Mouse (Mus musculus): ENCODE data around the gene Mcm8.

Mcm8 gene

GRCm38 (mm10) chr2:132873657-132874326 lies 57.9 kb downstream of the Mcm8 start:
- DNase-seq, result no peak

GRCm38 (mm10) chr2:132876991-132877390 lies 61.0 kb downstream of the Mcm8 start:
- DNase-seq, result no peak

- peak in 1 of 2 experiments; percentile 15 for DNase-seq
Observed at GRCm38 (mm10) chr2:132879261-132880044, 63.5 kb downstream of the Mcm8 start.

GRCm38 (mm10) chr2:132880844-132881645 lies 65.1 kb downstream of the Mcm8 start, which contains the start of gene Lrrn4:
Lrrn4 (minus strand) TSS chr2:132880891.
- no peak for DNase-seq

- no peak for DNase-seq
Observed at GRCm38 (mm10) chr2:132884303-132884967, 68.5 kb downstream of the Mcm8 start.

GRCm38 (mm10) chr2:132885312-132885711 lies 69.4 kb downstream of the Mcm8 start:
- DNase-seq, result no peak

Measured in cerebellum, adult 18-20 months (tissue).